Mouse (Mus musculus): ENCODE measurements around the gene Olfr459. TPM values are rescaled to one million over a fixed set of nuclear protein-coding genes. Genes with fewer than 3 reads are reported as not detected.

The Olfr459 gene
- polyA plus RNA-seq, 1 experiment from 2014 or later: not detected

DNA sequence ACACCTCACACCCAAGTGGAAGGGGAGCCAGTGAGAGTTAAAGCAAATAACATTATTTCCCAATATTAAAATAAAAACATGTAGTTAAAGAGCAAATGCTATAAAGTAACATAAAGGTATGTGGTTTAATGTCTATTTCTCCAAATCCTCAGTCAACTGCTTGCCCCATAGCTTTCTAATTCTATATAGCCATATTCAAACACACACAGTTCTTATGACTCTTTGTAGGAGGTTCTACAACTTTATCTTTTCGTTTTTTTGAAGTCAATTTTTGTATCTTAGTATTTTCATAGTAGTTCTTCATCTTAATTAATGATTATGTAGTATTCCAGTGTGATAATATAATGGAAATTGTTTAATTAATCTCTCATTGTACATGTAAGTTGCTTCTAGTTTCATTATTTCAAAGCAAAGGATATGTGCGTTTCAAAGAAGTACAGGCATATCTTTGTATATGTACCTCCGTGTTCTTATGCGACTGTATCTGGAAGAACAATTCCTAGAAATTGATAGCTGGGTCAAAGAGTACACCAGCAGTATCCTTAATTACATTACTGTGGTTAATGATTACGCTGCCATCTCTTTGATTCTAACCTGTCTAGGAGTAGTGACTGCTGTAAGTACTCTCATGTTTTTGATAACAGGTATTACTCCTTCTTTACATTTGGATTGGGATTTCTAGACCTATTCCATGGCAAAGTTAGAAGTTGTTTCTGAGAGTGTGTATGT, 30.1 kb downstream of the Olfr459 start:
- ATAC-seq (ENCODE audit: borderline replicate concordance, extremely low read depth, low FRiP score, low TSS enrichment): no peak
- H3K4me3 ChIP-seq: no peak overlapping the region
- no peaks in the 10 kb centered on the region for H3K27me3 ChIP-seq
- H3K9me3 ChIP-seq: no peaks in the 10 kb centered on the region
- no peaks in the 10 kb centered on the region for H3K36me3 ChIP-seq
- H3K9ac ChIP-seq: no peak overlapping the region
- WGBS: 64% methylated on average over 5 of the region's 5 CpGs
- H3K4me1 ChIP-seq: no peaks in the 10 kb centered on the region
- no peak overlapping the region for H3K4me2 ChIP-seq
- H3K27ac ChIP-seq: no peak overlapping the region

DNA sequence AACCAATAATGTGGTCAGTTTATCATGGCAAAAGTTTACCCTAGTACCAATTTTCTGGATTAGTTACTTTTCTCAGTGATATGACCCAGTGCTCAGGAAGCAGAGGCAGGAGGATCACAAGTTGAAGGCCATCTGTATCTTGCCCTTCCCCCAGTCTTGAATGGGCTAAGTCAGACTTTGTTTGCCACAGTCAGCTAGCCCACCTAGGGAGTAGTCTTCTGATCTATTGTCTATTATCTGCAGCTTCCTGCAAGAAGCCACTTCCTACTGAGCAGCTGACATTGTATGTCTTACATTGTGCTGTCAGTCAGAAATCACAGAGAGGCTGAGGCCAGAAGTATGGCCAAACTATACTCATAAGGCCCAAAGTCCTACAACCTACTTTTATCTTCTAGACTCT, 33.9 kb downstream of the Olfr459 start:
- H3K9me3 ChIP-seq: no peaks in the 10 kb centered on the region
- ATAC-seq (ENCODE audit: borderline replicate concordance, extremely low read depth, low FRiP score, low TSS enrichment): no peak
- no peak overlapping the region for H3K27ac ChIP-seq
- H3K4me3 ChIP-seq: no peak overlapping the region
- H3K4me1 ChIP-seq: no peaks in the 10 kb centered on the region
- H3K4me2 ChIP-seq: no peak overlapping the region
- no peak overlapping the region for H3K9ac ChIP-seq
- H3K27me3 ChIP-seq: no peaks in the 10 kb centered on the region
- H3K36me3 ChIP-seq: no peaks in the 10 kb centered on the region

- 82% methylated on average over 5 of the region's 5 CpGs for whole genome bisulfite sequencing
- H3K36me3 ChIP-seq: no peaks in the 10 kb centered on the region
- no peak overlapping the region for H3K4me2 ChIP-seq
- no peaks in the 10 kb centered on the region for H3K4me1 ChIP-seq
- H3K9me3 ChIP-seq: no peaks in the 10 kb centered on the region
- H3K9ac ChIP-seq: no peak overlapping the region
- ATAC-seq (ENCODE audit: borderline replicate concordance, extremely low read depth, low FRiP score, low TSS enrichment): no peak
- no peak overlapping the region for H3K27ac ChIP-seq
- no peak overlapping the region for H3K4me3 ChIP-seq
- H3K27me3 ChIP-seq: no peaks in the 10 kb centered on the region
These were observed 40.1 kb downstream of the Olfr459 start for GRCm38 (mm10) chr6:41734719-41735470.

GRCm38 (mm10) chr6:41727989-41728609, 46.9 kb downstream of the Olfr459 start:
- H3K9ac ChIP-seq: no peak overlapping the region
- no peaks in the 10 kb centered on the region for H3K36me3 ChIP-seq
- H3K27ac ChIP-seq: no peak overlapping the region
- ATAC-seq (ENCODE audit: borderline replicate concordance, extremely low read depth, low FRiP score, low TSS enrichment): no peak
- no peaks in the 10 kb centered on the region for H3K9me3 ChIP-seq
- H3K4me1 ChIP-seq: no peaks in the 10 kb centered on the region
- no peak overlapping the region for H3K4me2 ChIP-seq
- WGBS: 56% methylated on average over 1 of the region's 1 CpGs
- no peaks in the 10 kb centered on the region for H3K27me3 ChIP-seq
- no peak overlapping the region for H3K4me3 ChIP-seq

- Histone ChIP-seq H3K4me1 (no peaks in the 10 kb centered on the region), H3K9me3 (no peaks in the 10 kb centered on the region), H3K4me3 (no peak overlapping the region), H3K4me2 (no peak overlapping the region), H3K36me3 (no peaks in the 10 kb centered on the region), H3K27me3 (no peaks in the 10 kb centered on the region), H3K27ac (no peak overlapping the region), H3K9ac (no peak overlapping the region)
- no peak for ATAC-seq (ENCODE audit: borderline replicate concordance, extremely low read depth, low FRiP score, low TSS enrichment)
- WGBS: 73% methylated on average over 2 of the region's 2 CpGs
These were observed 53.5 kb downstream of the Olfr459 start for GRCm38 (mm10) chr6:41721430-41721829.

Other genes with a start within 250 kb of the Olfr459 start
- gene Ephb6, start 169.7 kb downstream of the Olfr459 start, polyA plus RNA-seq (2015; fragmentation: Nextera tagmentation; extraction: Ambion mirVana): 10.4 and 14.5 TPM in 2 replicates
- gene Trpv6, start 138.8 kb downstream of the Olfr459 start, polyA plus RNA-seq (2015; fragmentation: Nextera tagmentation; extraction: Ambion mirVana): 1.8 and 2.3 TPM in 2 replicates
- gene Trpv5, start 94.4 kb downstream of the Olfr459 start, polyA plus RNA-seq (2015; fragmentation: Nextera tagmentation; extraction: Ambion mirVana): not detected in 2 replicates
- not detected in 2 replicates for gene Llcfc1, start 90.7 kb downstream of the Olfr459 start, polyA plus RNA-seq (2015; fragmentation: Nextera tagmentation; extraction: Ambion mirVana)
- gene Kel, start 70.8 kb downstream of the Olfr459 start, polyA plus RNA-seq (2015; fragmentation: Nextera tagmentation; extraction: Ambion mirVana): 2.7 and 3.3 TPM in 2 replicates
- not detected in 2 replicates for gene Pip, start 72.4 kb upstream of the Olfr459 start, polyA plus RNA-seq (2015; fragmentation: Nextera tagmentation; extraction: Ambion mirVana)
- not detected in 2 replicates for gene Sval2, start 77.8 kb upstream of the Olfr459 start, polyA plus RNA-seq (2015; fragmentation: Nextera tagmentation; extraction: Ambion mirVana)
- not detected in 2 replicates for gene Sval1, start 176.5 kb upstream of the Olfr459 start, polyA plus RNA-seq (2015; fragmentation: Nextera tagmentation; extraction: Ambion mirVana)
- gene Sval3, start 193.0 kb upstream of the Olfr459 start, polyA plus RNA-seq (2015; fragmentation: Nextera tagmentation; extraction: Ambion mirVana): not detected in 2 replicates

Data from lung, embryonic 15.5 days (tissue).